Mouse (Mus musculus) liver, postnatal 0 days (tissue): ENCODE data around the gene Agbl3.

ENCODE experiments used
- CTCF ChIP-seq: sonication (generic); IDR thresholded peaks from 2 replicates; pipeline ENCODE4 v1.5.1; 2016; ENCODE audit warnings: antibody characterized with exemption, low read depth
- EP300 ChIP-seq: IDR thresholded peaks from 2 replicates; pipeline ENCODE4 v1.6.1; 2016; ENCODE audit warnings: antibody characterized with exemption, low read depth, mild to moderate bottlenecking

DNA sequence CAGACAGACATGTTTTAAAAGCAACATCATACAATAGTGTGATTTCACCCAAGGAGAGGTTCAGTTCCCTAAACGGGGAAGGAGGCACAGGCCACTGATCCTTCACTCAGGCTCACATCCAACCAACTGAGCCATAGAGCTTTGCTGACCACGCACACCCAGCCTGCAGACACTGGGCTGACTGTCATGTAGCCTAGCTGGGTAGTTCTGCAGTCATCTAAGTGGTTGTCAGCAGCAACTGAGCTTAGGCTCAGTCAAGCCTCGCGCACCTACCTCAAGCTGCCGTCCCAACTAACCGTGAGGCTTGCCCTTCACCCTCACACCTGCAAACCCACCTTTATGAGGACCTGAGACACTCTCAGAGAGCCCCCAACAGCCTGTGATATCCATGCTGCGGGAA is 91.7 kb downstream of the Agbl3 start:
- TF ChIP-seq CTCF (no peak), EP300 (no peak)
